Mouse (Mus musculus): ENCODE data around the gene Git2. TPM values are rescaled to one million over a fixed set of nuclear protein-coding genes. Genes with fewer than 3 reads are reported as not detected.
A peak's percentile ranks its signal among the peaks of the same experiment; 100 is the strongest.

Git2 gene
- total and polyA plus RNA-seq, 3 experiments, result 24.0 to 71.7 (median 64.9) TPM

GRCm38 (mm10) chr5:114774403-114775051, 790 bp downstream of the Git2 start, which contains the start of gene Ankrd13a:
Gene Ankrd13a (plus strand): TSS chr5:114774677.
- DNase-seq (ENCODE audit: low read depth, low spot score), result peak; percentile 95
- Histone ChIP-seq H3K79me2 (ENCODE audit: control insufficient read depth, insufficient read depth, low read length, poor library complexity) (peaks cover 91% of the 10 kb centered on the region), H3K9me3 (replicated peaks; ENCODE audit: insufficient read depth, low read length) (no peaks in the 10 kb centered on the region), H3K27me3 (ENCODE audit: control insufficient read depth in 1 of 2, insufficient read depth in 2 of 2, low read length in 2 of 2) (no peaks in the 10 kb centered on the region), H3K4me3 (ENCODE audit: control insufficient read depth in 1 of 2, insufficient read depth in 1 of 2, low read depth in 2 of 2, low read length in 2 of 2) (peak within 1 kb of the TSS; percentile 83 to 91), H3K27ac (ENCODE audit: control insufficient read depth, low read depth, low read length) (peak within 1 kb of the TSS; percentile 85), H3K4me1 (ENCODE audit: control insufficient read depth in 1 of 2, insufficient read depth in 2 of 2, low read length in 2 of 2) (peaks cover 2 to 31% of the 10 kb centered on the region in 2 experiments), H3K36me3 (ENCODE audit: control insufficient read depth in 1 of 2, insufficient read depth in 2 of 2, low read length in 2 of 2) (peaks cover 0 to 25% of the 10 kb centered on the region in 2 experiments; a peak in 2 of 4 replicates), H3K9ac (ENCODE audit: control insufficient read depth, low read depth, low read length, poor library complexity, severe bottlenecking) (peak within 1 kb of the TSS; percentile 93)
- TF ChIP-seq BHLHE40 (IDR thresholded peaks at IDR 0.05; ENCODE audit: borderline replicate concordance, low read depth, low read length) (0 out of 2 replicates have a peak, but pooled peaks have one; percentile 66), RAD21 (IDR thresholded peaks at IDR 0.05; ENCODE audit: low read depth, low read length) (no peak), ZMIZ1 (IDR thresholded peaks at IDR 0.05; ENCODE audit: low read depth, low read length) (0 out of 2 replicates have a peak, but pooled peaks have one; percentile 56), POLR2A (IDR thresholded peaks at IDR 0.05; ENCODE audit: control insufficient read depth in 1 of 2, insufficient read depth in 1 of 2, low read depth in 1 of 2, low read length in 2 of 2, poor library complexity in 1 of 2) (peak in 1 of 2 experiments; percentile 63; a peak in 2 of 4 replicates), USF1 (IDR thresholded peaks at IDR 0.05; ENCODE audit: low read depth, low read length) (peak; percentile 82), MEF2A (IDR thresholded peaks at IDR 0.05; ENCODE audit: extremely low read depth, insufficient replicate concordance, low read depth, low read length, poor library complexity, severe bottlenecking) (no peak), HCFC1 (IDR thresholded peaks at IDR 0.05; ENCODE audit: low read depth, low read length) (peak; percentile 90), TCF12 (IDR thresholded peaks at IDR 0.05; ENCODE audit: low read depth, low read length) (peak; percentile 75), TBP (IDR thresholded peaks at IDR 0.05; ENCODE audit: low read depth, low read length) (no peak; the same call in 1 of the 2 replicates), EP300 (IDR thresholded peaks at IDR 0.05; ENCODE audit: low read depth in 1 of 2, low read length in 2 of 2) (peak in 1 of 2 experiments; percentile 58; a peak in 3 of 4 replicates), NELFE (IDR thresholded peaks at IDR 0.05; ENCODE audit: low read depth, low read length) (peak; percentile 61), ZNF384 (IDR thresholded peaks at IDR 0.05; ENCODE audit: low read depth, low read length) (no peak), RCOR1 (IDR thresholded peaks at IDR 0.05; ENCODE audit: low read depth, low read length) (peak; percentile 82), GATA1 (IDR thresholded peaks at IDR 0.05; ENCODE audit: low read depth, low read length) (peak; percentile 40), MAX (IDR thresholded peaks at IDR 0.05; ENCODE audit: low read length) (peak; percentile 69), MAZ (IDR thresholded peaks at IDR 0.05; ENCODE audit: low read depth, low read length) (peak; percentile 91; the same call in 1 of the 2 replicates), KAT2A (conservative IDR thresholded peaks at IDR 0.05; ENCODE audit: low read depth, low read length) (peak; percentile 74; the same call in 1 of the 2 replicates), NRF1 (IDR thresholded peaks at IDR 0.05; ENCODE audit: insufficient read depth, low read depth, low read length, poor library complexity, severe bottlenecking) (peak; percentile 57), ELF1 (IDR thresholded peaks at IDR 0.05; ENCODE audit: low read depth, low read length) (peak; percentile 79), ZKSCAN1 (IDR thresholded peaks at IDR 0.05; ENCODE audit: low read depth, low read length) (0 out of 2 replicates have a peak, but pooled peaks have one; percentile 14), GABPA (IDR thresholded peaks at IDR 0.05; ENCODE audit: low read depth, low read length) (0 out of 2 replicates have a peak, but pooled peaks have one; percentile 52), ETS1 (IDR thresholded peaks at IDR 0.05; ENCODE audit: low read depth, low read length) (peak; percentile 54; the same call in 1 of the 2 replicates), CHD1 (IDR thresholded peaks at IDR 0.05; ENCODE audit: low read depth, low read length) (peak; percentile 100), USF2 (IDR thresholded peaks at IDR 0.05; ENCODE audit: borderline replicate concordance in 1 of 2, insufficient read depth in 1 of 2, low read depth in 1 of 2, low read length in 2 of 2) (no peak), SIN3A (IDR thresholded peaks at IDR 0.05; ENCODE audit: low read length) (peak; percentile 95), MYB (IDR thresholded peaks at IDR 0.05; ENCODE audit: low read depth, low read length) (0 out of 2 replicates have a peak, but pooled peaks have one; percentile 32), CHD2 (IDR thresholded peaks at IDR 0.05; ENCODE audit: low read length) (no peak), MXI1 (IDR thresholded peaks at IDR 0.05; ENCODE audit: low read depth, low read length) (no peak; the same call in none of the 2 replicates), UBTF (IDR thresholded peaks at IDR 0.05; ENCODE audit: borderline replicate concordance, insufficient read depth, low read depth, low read length) (0 out of 2 replicates have a peak, but pooled peaks have one; percentile 60)
